Mouse (Mus musculus) lung, postnatal 36 days (tissue): ENCODE results near the gene Zfp831.

Experiments used
- DNase-seq: peaks from one replicate; pipeline ENCODE4 v3.0.0; 2022; ENCODE audit warnings: mixed read lengths

Zfp831 gene

GRCm38 (mm10) chr2:174643448-174644144 lies at the start of gene Zfp831:
TSS of gene Zfp831 (plus strand) at chr2:174643534.
- DNase-seq = no peak

- no peak for DNase-seq
Measured at GRCm38 (mm10) chr2:174594965-174595364, 48.4 kb upstream of the Zfp831 start.

- no peak for DNase-seq
Measured at GRCm38 (mm10) chr2:174595611-174596010, 47.7 kb upstream of the Zfp831 start.

GRCm38 (mm10) chr2:174596457-174596856 lies 46.9 kb upstream of the Zfp831 start:
- DNase-seq = no peak

GRCm38 (mm10) chr2:174598451-174598850 lies 44.9 kb upstream of the Zfp831 start:
- no peak for DNase-seq

GRCm38 (mm10) chr2:174599071-174599635 lies 44.2 kb upstream of the Zfp831 start:
- DNase-seq = no peak

- no peak for DNase-seq
Measured at GRCm38 (mm10) chr2:174599853-174600271, 43.5 kb upstream of the Zfp831 start.

GRCm38 (mm10) chr2:174601938-174602685 lies 41.2 kb upstream of the Zfp831 start:
- peak; percentile 44 for DNase-seq

- DNase-seq = no peak
Measured at GRCm38 (mm10) chr2:174603321-174603720, 40.0 kb upstream of the Zfp831 start.

GRCm38 (mm10) chr2:174605020-174605419 lies 38.3 kb upstream of the Zfp831 start:
- DNase-seq = no peak

GRCm38 (mm10) chr2:174605442-174606087 lies 37.8 kb upstream of the Zfp831 start:
- no peak for DNase-seq

GRCm38 (mm10) chr2:174606376-174606775 lies 37.0 kb upstream of the Zfp831 start:
- no peak for DNase-seq

GRCm38 (mm10) chr2:174609892-174610291 lies 33.4 kb upstream of the Zfp831 start:
- DNase-seq = no peak

GRCm38 (mm10) chr2:174612386-174613063 lies 30.8 kb upstream of the Zfp831 start:
- no peak for DNase-seq

- no peak for DNase-seq
Measured at GRCm38 (mm10) chr2:174613221-174613620, 30.1 kb upstream of the Zfp831 start.

GRCm38 (mm10) chr2:174613921-174614441 lies 29.4 kb upstream of the Zfp831 start:
- DNase-seq = peak; percentile 59

GRCm38 (mm10) chr2:174621881-174622280 lies 21.5 kb upstream of the Zfp831 start:
- no peak for DNase-seq

GRCm38 (mm10) chr2:174624430-174624829 lies 18.9 kb upstream of the Zfp831 start:
- no peak for DNase-seq

- DNase-seq = no peak
Measured at GRCm38 (mm10) chr2:174627021-174627420, 16.3 kb upstream of the Zfp831 start.

- DNase-seq = no peak
Measured at GRCm38 (mm10) chr2:174629299-174629850, 14.0 kb upstream of the Zfp831 start.

- DNase-seq = no peak
Measured at GRCm38 (mm10) chr2:174636750-174637149, 6.6 kb upstream of the Zfp831 start.

GRCm38 (mm10) chr2:174644975-174645374 lies 1.6 kb downstream of the Zfp831 start:
- no peak for DNase-seq
